Mouse (Mus musculus): ENCODE data around the gene Abtb2.

DNA sequence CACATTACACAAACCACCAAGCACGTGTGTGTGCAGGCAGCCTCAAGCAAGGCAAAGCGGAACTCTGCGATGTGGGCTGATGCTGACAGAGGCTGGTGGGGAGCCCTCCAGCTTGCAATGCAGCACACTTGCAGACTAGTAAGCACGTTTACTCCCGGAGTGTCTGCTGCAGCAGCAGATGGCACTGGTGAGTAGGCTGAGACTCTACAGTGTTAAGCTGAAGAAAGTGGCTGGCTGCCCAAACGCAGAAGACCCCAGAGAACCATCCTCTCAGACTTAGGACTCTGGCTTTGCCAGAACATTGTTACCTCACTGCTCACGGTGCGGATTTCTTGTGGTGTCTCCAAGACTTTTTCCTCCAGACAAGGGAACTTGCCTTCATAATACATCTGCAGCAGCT is 164.9 kb downstream of the Abtb2 start:
- no peak for TF ChIP-seq EP300 (IDR thresholded peaks at IDR 0.05; ENCODE audit: low read depth)
- no peak for TF ChIP-seq CTCF (IDR thresholded peaks at IDR 0.05; ENCODE audit: low read depth)
